Mouse (Mus musculus) testis, adult 2 months (tissue): ENCODE measurements around the gene Dohh.

Source experiments
- CTCF ChIP-seq: fragments of 200-500 bp; IDR thresholded peaks from 2 replicates; pipeline ENCODE4 v1.5.1; 2012; ENCODE audit warnings: low read depth, mild to moderate bottlenecking, inconsistent platforms, low read length, moderate library complexity; ENCODE audit not compliant: control insufficient read depth, insufficient read depth, insufficient replicate concordance
- POLR2A ChIP-seq: fragments of 200-500 bp; IDR thresholded peaks from 2 replicates; pipeline ENCODE4 v1.6.1; 2012; ENCODE audit warnings: low read depth, mild to moderate bottlenecking, inconsistent platforms, low read length, moderate library complexity; ENCODE audit not compliant: control insufficient read depth

GRCm38 (mm10) chr10:81351678-81352291 is 32.4 kb upstream of the Dohh start:
- TF ChIP-seq POLR2A: no peak
- TF ChIP-seq CTCF: no peak
